Mouse (Mus musculus): ENCODE results near the gene Selenow. TPM values are rescaled to one million over a fixed set of nuclear protein-coding genes. Genes with fewer than 3 reads are reported as not detected.

The Selenow gene
- total RNA-seq (2021), result 1,000 to 10,000 TPM; 1,074 to 1,076 TPM

DNA sequence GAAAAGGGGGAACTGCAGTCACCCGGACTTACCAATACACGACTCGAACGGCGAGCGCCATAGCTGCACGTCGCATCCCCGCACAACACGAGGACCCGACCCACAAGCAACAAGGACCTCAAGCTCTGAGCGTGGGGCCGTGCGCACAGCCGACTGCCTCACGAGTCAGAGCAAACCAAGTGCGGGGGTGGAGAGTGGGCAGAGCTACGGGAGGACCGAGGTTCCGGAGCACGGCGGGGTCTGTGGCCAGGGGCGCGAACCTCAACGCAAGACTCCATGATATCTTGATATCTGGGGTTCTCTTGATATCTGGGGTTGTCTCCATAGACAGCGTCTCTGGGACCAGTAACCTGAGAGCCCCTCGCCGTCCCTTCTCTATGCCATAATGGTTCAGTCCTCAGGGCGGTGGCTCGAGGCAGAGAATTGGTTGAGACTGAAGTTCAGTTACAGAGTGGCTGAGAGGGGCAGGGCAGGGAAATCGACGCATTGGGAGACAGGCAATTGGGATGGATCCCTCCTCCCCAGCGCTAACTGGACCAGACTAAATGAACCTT, at the start of gene Selenow:
TSS of gene Selenow (minus strand) at position 183 of the 554 bp plus-strand sequence.
- intact Hi-C loops (cut with DNase I), result no loop called here
- DNase-seq, result peak; percentile 94

DNA sequence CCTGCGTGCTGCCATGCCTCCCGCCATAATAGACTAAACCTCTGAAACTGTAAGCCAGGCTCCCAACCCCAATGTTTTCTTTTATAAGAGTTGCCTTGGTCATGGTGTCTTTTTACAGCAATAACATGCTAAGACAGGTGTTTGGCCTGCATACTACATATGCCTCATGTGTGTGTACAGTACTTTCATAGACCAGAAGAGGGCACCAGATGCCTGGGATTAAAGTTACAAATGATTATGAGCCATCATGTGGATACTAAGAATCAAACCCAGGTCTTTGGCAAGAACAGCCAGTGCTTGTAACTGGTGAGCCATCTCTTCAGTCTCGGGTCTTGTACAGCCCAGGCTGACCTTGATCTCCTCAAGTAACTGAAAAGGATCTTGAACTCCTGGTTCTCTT, 47.5 kb upstream of the Selenow start:
- intact Hi-C loops (cut with DNase I), result loop anchor here (10.0 kb wide), 1 partner anchor 185 kb away; no protein-coding TSS in a partner anchor
- no peak for DNase-seq

DNA sequence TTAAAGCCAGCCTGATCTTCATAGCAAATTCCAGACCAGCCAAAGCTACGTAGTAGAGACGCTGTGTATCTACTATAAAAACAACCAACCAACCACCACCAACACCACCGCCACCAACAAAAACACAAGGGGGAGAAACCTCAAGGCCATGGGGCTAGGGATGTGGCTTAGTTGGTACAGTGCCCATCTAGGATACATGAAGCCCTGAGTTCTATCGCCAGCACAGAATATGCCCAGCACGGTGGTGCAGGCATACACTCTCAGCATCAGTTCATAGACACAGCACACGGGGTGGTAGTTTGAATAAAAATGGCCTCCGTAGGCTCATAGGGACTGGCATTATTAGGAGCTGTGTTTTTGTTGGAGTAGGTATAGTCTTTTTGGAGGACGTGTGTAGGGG, 46.1 kb upstream of the Selenow start:
- intact Hi-C loops (cut with DNase I), result no loop called here
- DNase-seq, result no peak

DNA sequence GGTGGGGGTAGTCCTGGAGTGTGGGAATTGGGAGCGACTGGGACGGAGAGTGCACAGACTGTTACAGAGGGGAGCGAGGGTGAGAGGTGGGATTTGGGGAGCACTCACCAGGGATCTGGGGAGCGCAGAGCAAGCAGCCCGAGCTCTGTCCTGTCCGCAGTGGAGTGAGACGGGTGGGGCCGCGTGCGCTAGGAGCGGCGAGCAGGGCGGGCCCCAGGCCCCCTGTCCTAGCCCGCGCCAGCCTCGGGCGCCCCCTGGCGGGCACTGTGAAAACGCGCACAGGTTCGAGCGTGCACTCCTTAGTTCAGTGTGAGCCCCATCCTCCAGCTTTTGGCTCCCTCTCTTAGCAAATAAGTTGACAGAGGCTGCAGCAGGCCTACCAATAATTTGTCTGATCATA, 45.1 kb upstream of the Selenow start, which contains the start of gene Ehd2:
TSS of gene Ehd2 (minus strand) at position 256 of the 400 bp plus-strand sequence.
- DNase-seq, result peak; percentile 65
- intact Hi-C loops (cut with DNase I), result no loop called here

DNA sequence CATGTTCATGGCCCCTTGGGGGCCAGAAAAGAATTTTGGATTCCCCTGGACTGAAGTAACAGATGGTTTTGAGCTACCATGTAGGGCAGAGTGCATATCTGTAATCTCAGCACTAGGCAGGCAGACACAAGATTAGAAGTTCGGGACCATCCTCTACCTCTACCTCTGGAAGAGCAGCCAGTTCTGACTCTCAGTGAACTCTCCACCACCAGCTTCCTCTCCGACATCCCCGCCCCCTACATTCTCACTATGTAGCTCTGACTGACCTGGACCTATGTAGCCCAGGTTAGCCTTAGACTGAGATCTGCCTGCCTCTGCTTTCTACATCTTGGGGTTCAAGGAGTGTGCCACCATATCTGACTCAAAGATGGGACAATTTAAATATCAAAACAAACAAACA, 44.3 kb upstream of the Selenow start:
- intact Hi-C loops (cut with DNase I), result no loop called here
- no peak for DNase-seq

DNA sequence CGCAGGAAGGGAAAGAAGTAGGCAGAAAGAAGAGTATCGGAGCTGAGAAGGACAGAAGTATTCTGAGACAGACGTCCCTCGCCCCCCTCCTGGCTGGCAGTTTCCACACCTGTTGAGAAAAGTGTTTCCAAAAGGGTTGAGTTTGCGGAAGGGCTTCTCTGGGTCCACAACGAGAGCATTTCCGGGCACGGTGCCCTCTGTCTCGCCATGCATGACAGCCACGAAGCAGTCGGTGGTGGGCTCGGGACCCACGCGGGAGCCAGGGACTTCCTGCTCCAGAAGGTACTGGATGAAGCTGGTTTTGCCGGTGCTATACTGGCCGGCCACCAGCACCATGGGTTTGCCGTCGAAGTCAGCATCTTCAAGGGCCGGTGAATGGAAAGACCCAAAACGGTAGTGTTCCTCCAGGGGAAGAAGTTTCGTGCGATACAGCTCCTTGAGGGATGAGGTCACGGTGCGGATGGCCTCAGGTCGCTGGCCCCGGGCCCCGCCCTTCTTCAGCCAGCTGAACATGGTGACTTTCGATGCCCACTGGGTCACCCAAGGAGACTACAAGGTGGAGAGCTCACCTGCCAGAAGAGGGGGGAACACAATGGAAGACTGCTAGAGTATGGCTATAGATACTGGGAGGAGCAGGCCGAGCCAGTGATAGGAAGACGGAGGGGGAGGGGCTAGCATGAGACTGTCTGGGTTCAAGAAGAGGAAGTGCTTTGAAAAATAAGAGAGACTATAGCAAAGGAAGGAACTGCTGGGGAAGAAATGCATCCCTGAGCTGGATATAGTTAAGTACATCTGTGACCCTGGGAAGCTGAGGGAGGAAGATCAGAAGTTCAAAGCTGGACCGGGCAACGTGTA, 41.8 kb upstream of the Selenow start:
- intact Hi-C loops (cut with DNase I), result no loop called here
- DNase-seq, result no peak

DNA sequence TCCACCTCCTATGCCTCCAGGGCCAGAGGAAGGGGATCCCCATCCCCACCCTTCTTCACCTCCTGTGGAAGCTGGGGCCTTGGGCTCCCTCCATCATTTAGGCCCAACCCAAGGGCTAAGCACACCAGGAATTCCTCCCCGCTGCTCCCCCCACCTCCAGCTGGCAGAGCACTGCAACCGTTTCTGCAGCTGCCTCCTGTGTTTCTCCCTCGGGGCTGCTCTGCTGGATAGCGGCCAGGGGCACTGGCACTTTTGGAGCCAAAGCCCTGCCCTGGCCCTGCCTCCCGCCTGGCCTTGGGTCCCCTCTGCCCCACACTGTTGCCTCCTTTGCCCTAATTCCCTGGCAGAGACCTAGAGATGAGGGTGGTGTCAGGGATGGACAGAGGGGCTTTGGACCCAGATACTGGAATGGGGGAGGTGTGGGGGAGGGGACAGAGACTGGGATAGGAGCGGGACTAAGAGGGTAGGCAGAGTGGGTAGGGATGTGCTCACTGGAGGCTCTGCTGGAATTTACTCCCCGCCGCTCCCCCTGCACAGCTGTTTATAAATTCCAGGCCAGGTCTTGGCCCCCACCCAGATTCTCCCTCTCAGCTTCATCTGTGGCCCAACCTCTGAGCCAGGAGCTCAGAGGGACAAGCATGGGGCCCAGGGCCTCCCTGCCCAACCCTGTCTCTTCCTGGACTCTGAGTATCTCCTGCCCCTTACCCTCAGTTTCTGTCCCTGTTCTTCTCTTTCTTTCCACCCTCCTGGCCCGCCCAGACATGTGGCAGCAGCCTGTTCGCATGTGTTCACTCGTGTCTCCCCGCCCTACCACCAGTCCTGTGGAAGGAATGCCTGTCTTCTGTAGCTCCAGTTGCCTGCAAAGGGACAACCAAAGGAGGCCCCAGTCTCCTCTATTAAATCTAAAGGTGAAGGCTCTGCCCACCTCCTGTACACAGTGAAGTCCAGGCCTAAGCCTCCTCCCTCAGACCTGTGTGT, 40.4 kb upstream of the Selenow start:
- intact Hi-C loops (cut with DNase I), result no loop called here
- peak; percentile 73 for DNase-seq

DNA sequence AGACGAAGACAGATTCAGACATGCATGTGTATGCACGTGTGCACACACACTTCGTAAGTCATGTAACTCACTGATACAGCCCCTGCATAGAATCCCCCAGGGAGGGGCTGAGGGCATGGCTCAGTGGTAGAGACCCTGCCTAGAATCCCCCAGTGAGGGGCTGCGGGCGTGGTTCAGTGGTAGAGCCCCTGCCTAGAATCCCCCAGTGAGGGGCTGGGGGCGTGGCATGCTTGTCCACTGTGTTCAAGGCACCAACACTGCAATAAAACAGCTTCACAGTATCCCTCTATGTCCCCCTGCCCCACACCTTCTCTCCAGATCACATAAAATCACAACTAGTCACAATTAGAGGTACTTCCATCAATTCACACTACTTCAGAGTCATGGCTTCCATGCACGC, 39.6 kb upstream of the Selenow start:
- no peak for DNase-seq
- intact Hi-C loops (cut with DNase I), result no loop called here

DNA sequence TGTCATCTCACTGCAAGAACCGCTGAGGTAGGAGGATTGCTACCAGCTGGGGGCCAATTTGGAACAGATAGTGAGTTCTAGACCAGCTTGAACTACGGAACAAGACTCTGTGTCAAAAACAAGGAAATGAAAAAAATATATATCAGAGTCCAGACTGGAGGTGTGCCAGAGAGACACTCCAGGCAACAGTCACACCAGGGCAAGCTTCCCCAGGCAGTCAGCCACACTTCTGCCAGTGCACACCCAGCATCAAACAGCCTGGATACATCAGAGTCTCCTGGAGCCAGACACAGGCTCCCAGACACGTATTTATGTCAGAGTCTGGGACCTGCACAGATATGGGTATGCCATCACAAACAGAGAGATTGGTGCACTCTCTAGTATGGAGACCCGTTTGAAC, 39.0 kb upstream of the Selenow start:
- intact Hi-C loops (cut with DNase I), result no loop called here
- no peak for DNase-seq

DNA sequence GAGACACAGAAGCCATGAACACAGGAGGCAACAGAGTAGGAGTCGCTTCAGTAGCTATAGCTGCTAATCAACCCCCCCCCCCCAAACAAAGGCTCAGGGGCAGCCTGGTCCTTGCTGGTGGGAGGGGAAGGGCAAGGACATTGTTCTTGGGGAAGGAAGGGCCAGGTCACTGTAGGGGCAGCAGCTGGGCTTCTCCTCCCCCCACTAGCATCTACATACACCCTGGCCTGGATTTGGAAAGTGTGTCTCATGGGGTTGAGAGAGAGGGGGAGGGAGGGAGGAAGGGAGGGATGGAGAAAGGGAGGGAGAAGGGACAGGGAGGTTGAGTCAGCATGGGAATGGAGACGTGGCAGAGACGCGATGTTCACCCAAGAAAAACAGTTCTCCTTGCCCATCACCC, 38.5 kb upstream of the Selenow start:
- intact Hi-C loops (cut with DNase I), result no loop called here
- no peak for DNase-seq

DNA sequence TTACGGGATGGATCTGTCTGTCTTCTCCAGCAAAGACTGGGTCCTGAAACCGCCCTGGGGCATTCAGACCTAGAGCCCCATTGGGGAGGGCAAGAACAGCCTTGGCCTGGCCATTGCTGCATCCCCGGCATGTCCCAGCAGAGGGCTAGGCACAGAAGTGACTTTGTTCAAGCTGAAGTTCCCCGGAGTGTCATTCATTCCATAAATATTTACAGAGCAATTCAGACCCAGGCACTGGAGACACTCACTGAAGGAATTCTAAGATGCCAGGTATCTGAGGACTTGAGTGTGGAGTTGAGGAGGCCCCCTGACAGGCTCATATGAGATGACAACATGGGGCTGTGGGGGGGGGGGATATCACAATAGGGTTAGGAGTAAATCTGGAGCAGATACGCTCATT, 33.9 kb upstream of the Selenow start:
- intact Hi-C loops (cut with DNase I), result no loop called here
- DNase-seq, result no peak

DNA sequence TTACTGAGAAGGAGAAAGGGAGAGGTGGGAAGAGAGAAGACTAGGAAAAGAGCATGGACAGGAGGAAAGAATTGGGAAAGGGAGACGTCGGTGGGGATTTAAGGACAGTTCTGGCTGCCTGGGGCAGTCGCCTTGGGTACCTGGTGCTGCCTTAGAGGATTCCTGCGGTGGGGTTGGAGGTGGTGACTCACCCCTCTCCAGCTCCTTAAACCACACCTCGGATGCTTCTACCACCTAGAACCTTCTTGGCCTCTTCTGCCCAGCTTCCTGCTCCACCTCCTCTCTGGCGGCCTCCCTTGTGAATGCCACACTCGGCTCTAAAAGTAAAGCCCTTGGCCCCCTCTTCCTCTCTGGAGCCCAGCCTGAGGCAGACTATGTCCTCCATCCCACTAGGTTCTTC, 33.3 kb upstream of the Selenow start:
- DNase-seq, result no peak
- intact Hi-C loops (cut with DNase I), result no loop called here

DNA sequence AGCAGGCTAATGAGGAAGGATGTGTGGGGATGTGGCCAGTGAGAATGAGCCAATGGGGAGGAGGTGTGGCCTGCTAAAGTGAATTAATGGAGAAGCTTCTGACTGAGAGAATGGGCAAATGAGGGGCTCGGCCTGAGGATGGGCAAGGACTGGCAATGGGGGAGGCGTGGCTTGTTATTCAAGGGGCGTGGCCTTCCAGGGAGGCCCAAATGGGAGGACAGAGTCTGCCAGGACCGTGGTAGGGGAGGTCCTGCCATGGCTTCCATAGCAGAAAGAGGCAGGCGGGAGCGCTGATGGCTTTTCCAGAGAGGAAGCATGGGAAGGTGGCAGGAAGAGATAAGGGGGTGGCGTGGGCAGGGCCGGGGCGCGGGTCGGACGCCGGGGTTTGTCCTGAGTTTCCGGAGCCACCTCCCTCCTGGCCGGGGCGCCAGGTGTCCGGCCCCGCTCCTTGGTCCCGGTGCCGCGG, 32.8 kb upstream of the Selenow start:
- no peak for DNase-seq
- intact Hi-C loops (cut with DNase I), result no loop called here

DNA sequence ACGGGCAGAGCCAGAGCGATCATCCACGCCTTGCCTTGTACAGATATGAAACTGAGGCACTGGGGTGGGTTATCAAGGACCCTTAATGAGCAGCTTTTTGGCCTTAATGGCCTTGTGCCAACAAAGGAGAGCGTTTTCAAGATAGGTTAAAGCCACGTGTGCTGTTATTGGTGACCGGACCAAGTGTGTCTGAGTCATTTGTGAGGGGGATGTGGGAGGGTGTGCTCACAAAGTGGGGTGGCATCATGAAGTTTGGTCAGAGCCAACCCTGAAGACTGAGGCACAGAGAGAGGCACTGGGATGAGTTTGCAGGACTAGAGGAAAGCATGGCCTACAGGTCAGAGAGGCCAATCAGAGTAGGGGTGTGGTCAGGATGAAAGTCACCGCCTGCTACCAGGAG, 32.2 kb upstream of the Selenow start:
- DNase-seq, result no peak
- intact Hi-C loops (cut with DNase I), result no loop called here

DNA sequence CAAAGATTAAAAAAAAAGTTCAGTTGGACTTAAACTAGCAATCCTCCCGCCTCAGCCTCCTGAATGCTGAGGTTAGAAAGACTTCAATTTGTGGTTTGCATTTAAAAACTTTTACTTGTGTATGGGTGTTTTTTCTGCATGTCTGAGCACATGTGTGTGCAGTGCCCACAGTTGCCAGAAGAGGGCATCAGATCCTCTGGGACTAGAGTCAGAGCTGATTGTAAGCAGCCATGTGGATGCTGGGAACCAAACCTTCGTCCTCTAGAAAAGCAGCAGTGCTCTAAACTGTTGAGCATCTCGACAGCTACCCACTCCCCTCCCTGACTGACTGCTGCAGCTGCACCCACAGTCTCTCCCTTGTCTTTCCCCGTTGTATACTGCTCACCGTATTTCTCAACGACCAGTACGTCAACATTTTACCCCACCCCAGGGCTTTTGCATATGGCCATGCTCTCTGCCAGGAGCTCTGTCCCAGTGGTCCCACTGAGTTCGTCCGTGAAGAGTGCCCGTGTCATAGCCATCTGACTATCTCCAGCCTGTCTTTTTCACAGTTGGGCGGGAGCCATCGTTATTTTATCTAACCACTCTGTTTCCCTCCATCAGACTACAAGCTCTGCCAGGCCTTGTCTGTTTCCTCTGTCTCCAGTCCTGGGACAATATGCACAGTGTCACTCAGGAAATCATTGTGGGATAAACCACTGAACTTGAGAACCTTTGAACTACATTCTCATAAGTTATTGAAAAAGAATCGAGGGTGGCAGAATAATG, 31.3 kb upstream of the Selenow start:
- DNase-seq, result no peak
- intact Hi-C loops (cut with DNase I), result no loop called here

DNA sequence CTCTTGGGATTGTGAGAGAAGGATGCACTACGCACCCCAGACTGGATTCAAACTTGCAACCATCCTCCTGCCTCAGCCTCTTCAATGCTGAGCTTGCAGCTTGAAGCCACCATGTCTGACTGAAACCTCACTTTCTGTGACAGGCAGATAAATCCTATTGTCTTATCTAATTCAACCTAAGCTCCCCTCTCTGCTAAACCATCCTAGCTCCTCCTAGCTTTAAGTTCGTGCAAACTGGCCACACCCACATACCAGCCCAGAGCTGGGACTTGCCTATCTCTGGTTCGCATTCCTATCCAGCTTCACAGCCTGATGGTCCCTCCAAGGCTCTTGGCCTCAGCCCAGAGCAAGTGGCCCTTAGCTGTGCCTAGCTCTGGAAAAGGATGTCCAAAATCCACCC, 30.2 kb upstream of the Selenow start:
- intact Hi-C loops (cut with DNase I), result no loop called here
- DNase-seq, result no peak

DNA sequence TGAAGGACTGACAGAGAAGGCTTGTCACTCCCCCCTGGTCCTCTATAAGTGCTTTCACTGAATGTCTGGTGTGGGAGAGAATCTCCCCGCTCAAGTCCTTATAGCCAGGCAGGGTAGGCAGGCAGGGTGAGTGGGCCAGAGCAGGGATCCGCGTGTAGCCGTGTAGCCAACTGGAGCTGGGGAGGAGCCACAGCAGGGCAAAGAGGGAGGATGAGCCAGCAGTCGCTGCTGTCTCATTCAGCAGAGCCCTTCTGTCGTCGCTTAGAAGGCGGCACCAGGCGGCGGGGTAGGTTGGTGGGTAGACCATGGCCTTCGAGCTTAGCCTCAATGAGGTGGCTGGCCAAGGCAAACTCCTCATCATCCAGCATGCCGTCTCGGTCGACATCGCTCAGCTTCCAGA, 27.8 kb upstream of the Selenow start:
- intact Hi-C loops (cut with DNase I), result no loop called here
- no peak for DNase-seq

DNA sequence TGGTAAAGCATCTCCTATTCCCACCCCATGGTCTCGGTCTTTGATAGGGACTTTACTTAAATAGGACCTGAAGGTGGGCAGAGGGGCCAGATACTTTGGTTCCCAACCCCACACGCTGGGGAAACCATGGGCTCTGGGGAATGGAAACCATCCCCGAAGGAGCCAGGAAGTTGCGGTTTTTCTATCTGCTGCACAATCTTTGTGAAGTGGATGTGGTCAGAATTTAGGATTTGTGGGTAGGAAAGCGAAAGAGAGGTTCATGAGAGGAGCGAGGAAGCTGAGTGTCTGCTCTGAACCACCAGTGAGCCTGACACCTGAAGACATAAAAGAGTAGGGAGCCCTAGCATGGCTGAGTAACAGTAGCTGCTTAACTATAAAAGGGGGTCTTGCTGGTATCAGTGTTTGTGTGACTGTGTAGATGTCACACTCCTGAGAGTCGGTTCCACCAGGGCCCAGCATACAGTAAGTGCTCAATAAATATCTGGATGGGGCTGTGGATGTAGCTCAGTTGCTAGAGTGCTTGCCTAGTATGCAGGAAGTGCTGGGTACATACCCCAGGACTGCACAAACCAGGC, 27.1 kb upstream of the Selenow start:
- intact Hi-C loops (cut with DNase I), result no loop called here

DNA sequence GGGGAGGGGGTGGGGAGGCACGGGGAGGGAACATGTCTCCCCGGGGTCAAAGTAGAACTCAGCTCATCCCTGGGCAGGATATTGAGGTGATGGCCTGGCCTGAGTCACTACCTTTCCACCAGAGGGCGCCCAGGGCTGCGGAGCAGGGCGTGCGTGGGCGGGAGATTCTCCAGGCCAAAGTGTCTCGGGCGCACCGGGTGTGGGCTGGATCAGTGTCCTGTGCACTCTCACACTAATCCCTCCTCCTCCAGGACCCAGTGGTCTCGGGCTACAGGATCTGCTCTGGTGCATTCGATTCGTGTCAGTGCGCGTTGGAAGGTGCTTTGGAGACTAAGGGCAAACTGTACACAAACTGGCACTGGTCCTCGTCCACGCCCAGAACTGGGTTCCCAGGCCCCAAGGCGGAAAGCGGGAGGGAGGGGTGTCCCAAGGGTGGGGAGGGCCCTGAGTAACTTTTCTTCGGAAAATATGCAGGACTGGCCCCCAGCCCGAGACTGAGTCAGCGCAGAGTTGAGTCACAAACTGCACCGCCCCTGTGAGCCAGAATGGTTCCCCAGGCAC, 26.3 kb upstream of the Selenow start:
- intact Hi-C loops (cut with DNase I), result no loop called here
- DNase-seq, result peak; percentile 77

More for the DNA sequence above, 27.1 kb upstream of the Selenow start:
- DNase-seq, result no peak

All from left cerebral cortex, postnatal 4 days (tissue).